Mouse (Mus musculus) cortical plate, adult 2 months (tissue): ENCODE results near the gene Lrrc29. TPM values are rescaled to one million over a fixed set of nuclear protein-coding genes. Genes with fewer than 3 reads are reported as not detected.

Experiments
- H3K27ac ChIP-seq: fragments of 200-500 bp; 2 replicates; pipeline ENCODE4 v1.5.1; 2012; ENCODE audit warnings: low read length, control low read depth, inconsistent platforms; ENCODE audit not compliant: insufficient read depth
- H3K4me1 ChIP-seq: fragments of 200-500 bp; 2 replicates; pipeline ENCODE4 v1.6.1; 2011; ENCODE audit warnings: low read length; ENCODE audit not compliant: control insufficient read depth, insufficient read depth
- H3K4me3 ChIP-seq: fragments of 200-500 bp; 2 replicates; pipeline ENCODE4 v1.5.1; 2011; ENCODE audit warnings: mild to moderate bottlenecking, low read length, control low read depth; ENCODE audit not compliant: insufficient read depth
- CTCF ChIP-seq: fragments of 200-500 bp; IDR thresholded peaks from 2 replicates; pipeline ENCODE4 v1.5.1; 2011; ENCODE audit warnings: mild to moderate bottlenecking, control low read depth, low read length; ENCODE audit not compliant: insufficient read depth; ENCODE audit errors: extremely low read depth
- POLR2A ChIP-seq: fragments of 200-500 bp; IDR thresholded peaks from 2 replicates; pipeline ENCODE4 v1.6.1; 2011; ENCODE audit warnings: mild to moderate bottlenecking, low read length, control low read depth; ENCODE audit not compliant: insufficient read depth; ENCODE audit errors: extremely low read depth
- polyA plus RNA-seq: library from polyadenylated mRNA; depleted of rRNA; stranded (reverse); fragments of >200 nt; gene quantifications from 2 replicates; pipeline ENCODE4 v1.2.3, GENCODE M21; 2012

Lrrc29 gene
- polyA plus RNA-seq, 1 experiment, result 3.7 TPM

DNA sequence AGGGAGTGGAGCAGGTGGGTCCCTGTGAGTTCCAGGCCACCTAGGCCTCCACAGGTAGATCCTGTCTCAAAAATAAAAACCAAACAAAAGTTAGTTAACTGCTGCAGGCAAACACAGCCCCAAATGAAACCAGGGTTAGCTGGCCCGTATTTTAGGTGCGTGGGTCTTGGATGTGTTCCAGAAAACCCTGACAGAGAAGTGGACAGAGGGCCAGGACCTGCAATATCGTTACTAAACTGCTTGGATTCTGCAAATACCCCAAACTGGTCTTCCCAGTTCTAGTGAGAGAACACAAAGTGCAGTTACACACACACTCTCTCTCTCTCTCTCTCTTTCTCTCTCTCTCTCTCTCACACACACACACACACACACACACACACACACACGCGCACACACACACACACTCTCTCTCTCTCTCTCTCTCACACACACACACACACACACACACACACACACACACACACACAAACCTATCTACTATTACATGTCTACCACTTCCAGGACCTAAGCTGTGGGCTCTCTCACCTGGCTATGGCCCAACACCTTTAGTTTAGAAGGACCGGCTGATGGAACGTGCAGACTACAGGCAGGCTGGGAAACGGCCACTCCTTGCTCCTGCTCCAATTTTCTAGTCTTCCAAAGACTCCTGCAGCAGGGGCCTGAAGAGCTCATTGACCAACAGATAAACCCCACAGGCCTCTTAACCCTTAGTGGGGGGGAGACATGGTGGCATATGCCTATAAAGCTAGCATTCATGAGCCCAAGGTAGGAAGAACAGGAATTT lies 17.9 kb upstream of the Lrrc29 start:
- Histone ChIP-seq H3K4me3 (no peak overlapping the region), H3K27ac (no peak overlapping the region), H3K4me1 (no peaks in the 10 kb centered on the region)
- TF ChIP-seq POLR2A (no peak), CTCF (no peak)

DNA sequence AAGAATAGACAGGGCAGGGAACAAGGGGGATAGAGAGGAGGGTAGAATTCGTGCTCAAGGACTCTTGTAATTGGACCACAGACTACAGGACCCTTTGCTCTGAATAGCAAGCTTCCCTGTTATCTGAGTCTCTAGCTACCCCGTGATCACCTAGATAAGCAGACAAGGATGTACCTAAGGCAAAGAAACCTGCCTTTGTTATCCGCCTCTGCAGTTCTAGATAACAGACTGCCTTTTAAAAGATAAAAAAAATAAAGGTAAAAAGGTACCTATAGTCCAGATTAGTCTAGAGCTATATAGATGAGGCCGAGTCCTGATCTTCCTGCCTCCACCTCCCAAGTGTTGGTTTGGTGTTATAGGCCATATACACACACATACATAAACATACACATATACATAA lies 16.7 kb upstream of the Lrrc29 start:
- Histone ChIP-seq H3K4me1 (no peaks in the 10 kb centered on the region), H3K27ac (no peak overlapping the region), H3K4me3 (no peak overlapping the region)
- TF ChIP-seq POLR2A (no peak), CTCF (no peak)

DNA sequence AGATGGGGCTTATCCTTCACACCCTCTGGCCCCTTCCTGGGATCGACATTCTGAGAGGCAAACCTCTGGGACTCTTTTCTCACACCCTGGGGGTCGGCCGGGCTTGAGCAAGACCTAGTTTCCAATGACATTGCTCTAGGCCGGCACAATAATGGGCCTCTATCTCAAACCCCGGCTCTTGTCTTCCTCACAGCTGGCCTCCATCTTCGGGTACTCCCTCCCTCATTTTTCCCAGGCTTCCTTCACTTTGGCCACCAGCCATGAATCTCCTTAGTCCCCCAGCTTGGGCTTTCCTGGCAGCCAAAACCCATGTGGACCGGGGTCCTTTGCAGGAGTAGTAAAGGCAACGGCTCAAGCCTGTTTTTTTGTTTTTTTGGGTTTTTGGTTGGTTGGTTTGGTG lies 15.3 kb upstream of the Lrrc29 start:
- no peaks in the 10 kb centered on the region for H3K4me1 ChIP-seq
- TF ChIP-seq CTCF, result no peak
- TF ChIP-seq POLR2A, result no peak
- no peak overlapping the region for H3K4me3 ChIP-seq
- H3K27ac ChIP-seq, result no peak overlapping the region

DNA sequence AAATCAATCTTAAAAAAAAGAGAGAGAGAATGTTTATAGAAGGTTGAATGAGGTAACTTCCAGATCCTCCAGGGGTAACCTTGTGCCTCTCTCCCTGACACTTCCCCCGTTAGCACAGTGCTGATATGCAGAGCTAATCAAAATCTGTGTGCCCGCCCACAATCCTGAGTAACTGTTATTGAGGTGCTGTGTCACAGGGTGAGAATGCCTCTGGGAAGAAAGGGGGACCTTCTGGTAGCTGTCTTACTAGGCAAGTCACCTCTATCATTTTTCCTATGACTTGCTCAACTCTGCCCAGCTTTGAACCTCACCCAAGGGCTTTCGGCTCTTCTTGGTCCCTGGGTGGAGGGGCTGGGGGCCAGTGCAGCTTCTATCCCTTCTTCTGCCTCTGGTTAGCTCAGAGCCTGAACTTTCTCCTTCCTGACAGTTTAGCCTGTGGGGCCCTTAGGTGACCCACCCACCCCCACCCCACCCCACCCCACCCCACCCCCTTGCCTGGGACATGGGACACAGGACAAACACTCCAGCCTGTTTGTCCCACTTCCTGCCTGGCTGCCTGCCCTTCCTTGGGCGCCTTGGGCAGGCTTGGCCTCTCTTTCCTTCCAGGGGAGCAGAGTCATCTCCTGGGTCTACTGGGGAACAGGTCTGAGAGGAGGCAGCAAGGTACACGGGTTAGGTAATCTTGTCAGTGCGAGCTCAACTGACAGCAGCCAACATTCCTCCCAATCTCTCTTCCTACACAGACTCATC lies 14.0 kb upstream of the Lrrc29 start:
- no peaks in the 10 kb centered on the region for H3K4me1 ChIP-seq
- H3K27ac ChIP-seq, result no peak overlapping the region
- no peak overlapping the region for H3K4me3 ChIP-seq
- TF ChIP-seq CTCF, result no peak
- no peak for TF ChIP-seq POLR2A

DNA sequence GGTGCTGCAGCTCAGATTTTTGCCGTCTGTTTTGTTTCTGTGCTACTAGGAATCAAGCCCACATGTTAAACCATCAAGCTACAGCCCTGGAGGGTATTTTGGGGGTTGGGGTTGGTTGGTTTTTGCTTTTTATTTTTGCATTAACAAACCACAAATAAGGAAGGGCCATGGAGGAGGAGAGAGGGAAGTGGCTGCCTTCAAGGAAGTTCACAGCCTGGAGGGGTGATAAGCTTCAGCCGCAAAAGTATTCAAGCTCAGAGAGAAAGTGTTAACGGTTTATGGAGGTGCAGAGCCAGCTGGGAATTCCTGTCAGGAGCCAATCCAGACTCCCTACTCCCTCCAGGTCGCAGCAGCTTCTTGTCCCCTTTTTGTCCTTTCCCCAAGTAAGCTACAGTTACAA lies 12.9 kb upstream of the Lrrc29 start:
- TF ChIP-seq CTCF (no peak), POLR2A (no peak)
- Histone ChIP-seq H3K4me3 (no peak overlapping the region), H3K4me1 (no peaks in the 10 kb centered on the region), H3K27ac (no peak overlapping the region)

DNA sequence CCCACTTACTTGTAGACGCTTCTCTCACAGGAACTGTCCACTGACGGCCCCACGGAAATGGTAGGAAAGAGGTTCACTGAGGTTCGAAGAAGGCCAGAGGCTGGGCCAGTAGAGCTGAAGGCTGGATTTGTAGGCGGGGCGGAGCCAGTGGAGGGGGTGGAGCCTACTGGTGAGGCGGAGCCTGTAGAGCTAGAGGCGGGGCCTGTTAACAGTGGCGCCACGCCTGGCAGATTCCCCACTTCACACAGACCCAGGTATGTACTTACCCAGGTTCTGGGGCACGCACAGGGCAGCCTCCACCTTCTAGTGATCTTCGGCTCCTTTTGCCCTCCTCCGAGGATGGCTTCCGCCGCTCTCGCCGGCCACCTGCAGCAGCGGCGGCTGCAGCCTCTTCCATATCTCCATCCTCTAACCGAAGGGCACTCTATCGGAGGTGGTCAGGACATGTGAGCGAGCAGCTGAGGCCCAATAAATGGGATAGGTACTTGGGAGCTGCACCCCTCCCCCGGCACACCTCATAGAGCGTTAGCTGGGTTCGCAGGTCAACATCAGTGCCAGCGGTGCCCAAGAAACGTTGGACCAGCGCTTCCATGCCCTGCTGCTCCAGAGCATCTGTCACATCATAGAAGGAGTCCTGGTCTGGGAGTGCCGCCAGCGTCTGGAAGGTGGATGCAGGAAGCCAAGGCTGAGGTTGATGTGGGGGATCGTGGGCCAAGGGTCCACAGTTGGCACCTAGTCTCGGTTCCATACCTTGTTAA lies 10.5 kb upstream of the Lrrc29 start:
- H3K4me3 ChIP-seq, result no peak overlapping the region
- no peak for TF ChIP-seq POLR2A
- TF ChIP-seq CTCF, result no peak

DNA sequence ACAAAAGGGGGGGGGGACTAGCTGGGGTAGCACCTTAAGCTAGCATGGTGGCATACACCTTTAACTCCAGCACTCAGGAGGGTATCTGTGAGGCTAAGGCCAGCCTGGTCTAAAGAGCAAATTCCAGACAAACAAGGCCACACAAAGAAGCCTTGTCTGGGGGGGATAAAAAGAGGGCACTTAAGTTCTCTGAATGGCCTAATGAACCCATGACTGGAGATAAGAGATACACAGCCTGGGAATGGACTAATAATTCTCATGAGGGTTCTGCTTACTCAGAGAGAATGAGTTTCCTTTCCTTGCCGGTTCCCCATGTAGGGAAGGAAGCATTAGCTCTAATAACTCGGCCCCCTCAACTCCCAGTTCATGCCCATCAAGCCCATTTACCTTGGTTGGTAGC lies 6.4 kb upstream of the Lrrc29 start:
- Histone ChIP-seq H3K4me1 (peaks cover under 1% of the 10 kb centered on the region; the same call in 1 of the 2 replicates), H3K4me3 (no peak overlapping the region), H3K27ac (no peak overlapping the region)
- TF ChIP-seq POLR2A (no peak), CTCF (no peak)

More for the DNA sequence above, 10.5 kb upstream of the Lrrc29 start:
- Histone ChIP-seq H3K4me1 (no peaks in the 10 kb centered on the region), H3K27ac (no peak overlapping the region)

DNA sequence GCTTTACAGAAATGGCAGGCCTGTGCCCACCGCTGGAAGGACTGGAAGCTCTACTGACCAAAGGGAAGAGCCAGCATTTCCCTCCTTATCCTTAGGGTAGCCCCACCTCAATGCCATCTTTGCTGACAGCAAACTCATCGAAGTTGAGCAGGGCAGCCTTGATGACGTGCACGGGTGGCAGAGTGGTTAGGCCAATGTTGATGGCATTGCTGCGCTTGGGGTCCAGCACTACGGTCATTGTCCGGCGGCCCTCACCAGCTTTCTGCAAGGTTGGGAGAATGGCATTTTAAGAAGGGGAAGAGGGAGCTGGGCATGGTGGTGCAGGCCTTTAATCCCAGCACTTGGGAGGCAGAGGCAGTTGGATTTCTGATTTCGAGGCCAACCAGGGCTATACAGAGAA lies 5.9 kb upstream of the Lrrc29 start:
- no peak overlapping the region for H3K27ac ChIP-seq
- H3K4me1 ChIP-seq, result peaks cover 4% of the 10 kb centered on the region; the same call in 1 of the 2 replicates
- no peak overlapping the region for H3K4me3 ChIP-seq
- TF ChIP-seq POLR2A, result no peak
- TF ChIP-seq CTCF, result no peak

DNA sequence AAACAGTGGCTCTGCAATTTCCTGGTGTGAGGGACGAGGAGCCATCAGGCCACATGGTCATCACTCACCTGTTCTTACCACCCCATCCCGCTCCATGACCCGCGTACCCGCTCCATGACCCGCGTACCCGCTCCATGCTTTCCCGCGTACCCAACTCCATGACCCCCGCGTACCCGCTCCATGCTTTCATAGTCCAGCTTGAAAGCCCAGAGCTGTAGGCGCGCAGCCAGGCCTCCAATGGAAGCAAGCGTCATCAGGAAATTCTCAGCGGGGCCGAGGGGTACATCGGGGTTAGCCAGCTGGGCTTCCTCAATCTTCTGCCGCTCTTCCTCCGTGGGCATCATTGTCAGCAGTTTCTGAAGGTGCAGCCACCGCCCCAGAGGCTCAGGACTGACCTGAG lies 5.4 kb upstream of the Lrrc29 start:
- Histone ChIP-seq H3K27ac (no peak overlapping the region), H3K4me1 (peaks cover 5% of the 10 kb centered on the region; the same call in 1 of the 2 replicates), H3K4me3 (no peak overlapping the region)
- TF ChIP-seq POLR2A (no peak), CTCF (no peak)
